Mouse (Mus musculus): ENCODE measurements around the gene Ehd2. TPM values are rescaled to one million over a fixed set of nuclear protein-coding genes. Genes with fewer than 3 reads are reported as not detected.

The Ehd2 gene
- 1 to 10 TPM; 6.7 to 7.3 TPM for total RNA-seq (2021)
- long read RNA-seq, experiment 1, full-length matches to known transcripts: 4 of 7 reads
- long read RNA-seq, experiment 1, partial matches to known transcripts: 0 of 7 reads
- long read RNA-seq, experiment 1, other reads (novel, unspliced or antisense): 3 of 7 reads
- long read RNA-seq, experiment 2, full-length matches to known transcripts: 7 of 12 reads
- long read RNA-seq, experiment 2, partial matches to known transcripts: 2 of 12 reads
- long read RNA-seq, experiment 2, other reads (novel, unspliced or antisense): 3 of 12 reads

DNA sequence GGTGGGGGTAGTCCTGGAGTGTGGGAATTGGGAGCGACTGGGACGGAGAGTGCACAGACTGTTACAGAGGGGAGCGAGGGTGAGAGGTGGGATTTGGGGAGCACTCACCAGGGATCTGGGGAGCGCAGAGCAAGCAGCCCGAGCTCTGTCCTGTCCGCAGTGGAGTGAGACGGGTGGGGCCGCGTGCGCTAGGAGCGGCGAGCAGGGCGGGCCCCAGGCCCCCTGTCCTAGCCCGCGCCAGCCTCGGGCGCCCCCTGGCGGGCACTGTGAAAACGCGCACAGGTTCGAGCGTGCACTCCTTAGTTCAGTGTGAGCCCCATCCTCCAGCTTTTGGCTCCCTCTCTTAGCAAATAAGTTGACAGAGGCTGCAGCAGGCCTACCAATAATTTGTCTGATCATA is at the start of gene Ehd2:
Gene Ehd2 (minus strand): TSS at position 256 of the 400 bp plus-strand sequence.
- peak within 1 kb of the TSS; percentile 57 for H3K4me3 ChIP-seq
- DNase-seq (ENCODE audit: low spot score in 2 of 2): peak; percentile 53 to 67
- H3K27ac ChIP-seq: peak within 1 kb of the TSS; percentile 75; the same call in 1 of the 2 replicates
- TF ChIP-seq CTCF (conservative IDR thresholded peaks at IDR 0.05): peak; percentile 91

DNA sequence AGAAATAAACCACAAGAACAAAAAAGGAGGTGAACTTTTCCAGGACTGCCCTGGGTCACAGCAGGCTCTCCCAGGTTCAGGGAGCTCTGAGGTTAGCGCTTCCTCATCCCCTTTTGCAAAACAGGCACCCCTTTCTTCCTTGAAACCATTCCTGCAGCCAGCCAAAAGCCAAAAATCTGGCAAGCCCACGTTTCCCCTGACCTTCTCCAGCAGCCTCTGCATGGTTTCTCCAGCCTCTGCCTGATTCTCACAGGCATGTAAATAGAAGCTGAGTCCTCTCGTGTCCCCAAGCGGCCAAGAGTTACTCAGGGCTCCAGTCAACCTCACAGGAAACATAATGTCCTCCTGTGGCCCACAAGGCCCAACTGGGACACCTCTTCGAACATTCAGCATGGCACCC is 48.0 kb upstream of the Ehd2 start:
- Histone ChIP-seq H3K27ac (0 out of 2 replicates have a peak overlapping the region, but pooled peaks have one; percentile 20), H3K4me3 (no peak overlapping the region)
- no peak for TF ChIP-seq CTCF (conservative IDR thresholded peaks at IDR 0.05)
- no peak for DNase-seq (ENCODE audit: low spot score in 2 of 2)

DNA sequence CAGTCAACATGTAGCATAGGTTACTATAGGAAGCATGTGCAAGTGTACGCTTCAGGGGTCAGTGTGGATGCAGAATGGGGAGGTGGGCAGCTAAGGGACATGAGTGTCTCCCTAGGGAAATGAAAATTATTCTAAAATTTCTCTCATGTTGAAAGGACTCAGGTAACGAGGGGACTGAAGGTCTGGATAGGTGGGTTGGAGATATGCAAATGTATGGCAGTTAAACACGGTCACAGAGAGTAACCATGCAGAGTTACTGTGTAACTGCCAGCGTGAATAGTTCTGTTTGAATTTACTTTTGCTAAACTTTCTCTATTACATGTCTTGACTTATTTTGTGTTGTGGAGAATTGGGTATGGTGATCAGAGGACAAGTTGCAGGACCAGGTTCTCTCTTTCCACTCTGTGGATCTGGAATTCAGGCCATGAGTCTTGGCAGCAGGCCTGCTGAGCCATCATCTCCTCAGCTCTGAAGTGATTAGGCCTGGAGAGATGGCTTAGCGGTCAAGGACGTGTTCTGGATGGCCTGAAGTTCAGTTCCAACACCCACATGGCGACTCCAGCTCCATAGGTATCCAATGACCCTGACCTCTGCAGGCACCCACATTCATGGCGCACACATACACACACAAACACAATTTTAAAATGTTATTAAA is 47.3 kb upstream of the Ehd2 start:
- no peak overlapping the region for H3K27ac ChIP-seq
- DNase-seq (ENCODE audit: low spot score in 2 of 2): no peak
- no peak overlapping the region for H3K4me3 ChIP-seq
- no peak for TF ChIP-seq CTCF (conservative IDR thresholded peaks at IDR 0.05)

DNA sequence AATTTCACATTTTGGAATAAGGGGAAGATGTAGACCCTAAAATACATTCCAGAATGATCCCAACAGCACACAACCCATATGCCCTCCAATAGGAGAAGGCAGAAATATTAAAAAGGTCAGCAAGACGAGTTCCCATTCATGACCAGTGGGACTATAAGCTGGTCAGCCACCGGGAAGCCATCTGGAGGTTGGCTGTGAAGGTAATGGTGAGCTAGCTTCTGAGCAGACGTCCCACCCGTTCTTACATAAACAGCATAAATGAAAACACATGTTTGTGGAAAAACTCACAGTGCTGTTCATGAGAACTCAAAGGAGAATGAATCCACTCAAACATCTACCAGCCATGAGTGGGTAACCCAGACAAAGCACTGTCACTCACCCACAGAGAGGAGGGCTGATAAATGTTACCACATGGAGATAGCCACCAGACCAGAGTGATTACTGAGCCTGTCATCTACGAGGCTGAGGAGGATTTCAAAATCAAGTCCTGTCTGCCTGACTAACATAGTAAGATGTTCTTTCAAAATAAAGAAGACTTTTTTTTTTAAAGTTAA is 46.4 kb upstream of the Ehd2 start:
- no peak for DNase-seq (ENCODE audit: low spot score in 2 of 2)
- H3K4me3 ChIP-seq: no peak overlapping the region
- no peak for TF ChIP-seq CTCF (conservative IDR thresholded peaks at IDR 0.05)
- no peak overlapping the region for H3K27ac ChIP-seq

DNA sequence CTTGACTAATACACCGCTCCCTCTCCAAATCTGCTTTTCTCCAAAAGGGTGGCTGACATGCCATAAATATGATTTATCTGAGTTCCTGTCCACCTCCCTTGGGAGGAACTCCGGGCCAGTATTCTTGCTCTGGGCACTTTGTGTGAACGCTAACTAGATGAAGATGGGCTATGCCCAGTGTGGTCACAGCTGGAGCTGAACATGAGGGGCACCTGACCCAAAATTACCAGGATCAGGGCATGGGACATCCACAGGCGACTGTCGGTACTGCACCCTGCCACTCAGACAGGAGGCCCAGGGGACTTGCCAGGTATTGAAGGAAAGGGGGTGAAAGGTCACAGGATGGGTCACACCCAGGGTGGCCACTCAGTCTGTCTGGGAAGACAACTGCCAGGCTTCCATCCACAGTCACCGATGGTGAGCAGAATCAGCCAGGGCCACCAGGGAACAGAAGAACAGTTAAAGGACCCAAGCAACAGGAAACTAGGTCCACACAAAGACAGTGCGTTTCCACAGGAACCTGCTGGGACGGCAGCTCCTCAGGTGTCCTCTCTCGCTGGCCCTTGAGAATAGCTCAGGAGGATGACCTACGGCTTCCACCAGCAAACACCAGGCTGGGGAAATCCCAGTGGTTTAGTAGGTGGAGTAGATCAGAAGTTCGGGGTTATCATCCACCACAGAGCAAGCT is 45.4 kb upstream of the Ehd2 start:
- H3K4me3 ChIP-seq: no peak overlapping the region
- no peak overlapping the region for H3K27ac ChIP-seq
- no peak for DNase-seq (ENCODE audit: low spot score in 2 of 2)
- TF ChIP-seq CTCF (conservative IDR thresholded peaks at IDR 0.05): peak; percentile 79

DNA sequence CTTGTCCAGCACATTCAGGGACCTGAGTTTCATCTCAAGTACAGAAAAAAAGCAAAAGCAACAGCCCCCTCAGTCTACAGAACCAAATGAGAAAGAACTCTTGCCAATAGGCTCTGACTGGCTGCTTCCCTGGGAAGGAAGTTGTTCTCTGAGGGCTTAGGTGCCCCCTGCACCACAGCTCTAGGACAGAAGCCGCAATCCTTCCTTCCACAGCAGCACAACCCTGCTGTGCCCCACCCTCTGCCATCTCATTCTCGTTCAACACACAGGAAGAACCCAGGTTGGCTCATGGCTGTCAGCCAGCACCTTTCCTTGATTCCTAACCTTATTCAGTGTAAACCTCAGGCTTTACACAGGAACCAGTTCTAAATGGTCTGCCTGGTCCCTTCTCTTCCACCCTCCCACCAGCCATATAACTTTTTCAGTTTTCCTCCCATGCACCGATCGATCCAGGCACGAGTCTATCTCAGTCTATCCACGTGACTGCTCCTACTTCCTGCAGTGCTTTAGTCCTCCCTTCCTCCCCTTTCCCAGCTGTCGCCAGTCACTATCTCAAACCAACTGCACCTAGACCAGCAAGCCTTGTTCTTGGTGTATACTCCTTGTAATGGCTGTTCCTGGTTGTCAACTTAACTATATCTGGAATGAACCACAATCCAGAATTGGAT is 44.2 kb upstream of the Ehd2 start:
- Histone ChIP-seq H3K4me3 (no peak overlapping the region), H3K27ac (no peak overlapping the region)
- DNase-seq (ENCODE audit: low spot score in 2 of 2): no peak
- no peak for TF ChIP-seq CTCF (conservative IDR thresholded peaks at IDR 0.05)

DNA sequence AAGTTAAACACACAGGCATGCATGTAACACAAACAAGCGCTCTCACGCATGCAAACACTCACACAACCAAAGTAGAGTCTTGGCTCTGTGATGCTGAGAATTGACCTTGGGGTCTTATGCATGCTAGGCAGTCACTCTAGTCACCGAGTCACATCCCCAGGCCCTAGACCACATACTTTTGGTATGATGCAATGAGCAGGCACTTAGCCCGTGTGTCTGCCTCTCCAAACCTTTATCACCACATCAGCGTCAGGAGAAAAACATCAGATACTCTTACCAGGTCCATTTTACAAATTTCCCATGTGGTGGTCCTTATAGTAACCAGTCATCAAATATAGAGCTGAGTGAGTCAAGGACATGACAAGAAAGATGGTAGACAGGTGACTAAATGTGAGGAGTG is 43.3 kb upstream of the Ehd2 start:
- no peak for DNase-seq (ENCODE audit: low spot score in 2 of 2)
- no peak for TF ChIP-seq CTCF (conservative IDR thresholded peaks at IDR 0.05)
- H3K4me3 ChIP-seq: no peak overlapping the region
- H3K27ac ChIP-seq: no peak overlapping the region

DNA sequence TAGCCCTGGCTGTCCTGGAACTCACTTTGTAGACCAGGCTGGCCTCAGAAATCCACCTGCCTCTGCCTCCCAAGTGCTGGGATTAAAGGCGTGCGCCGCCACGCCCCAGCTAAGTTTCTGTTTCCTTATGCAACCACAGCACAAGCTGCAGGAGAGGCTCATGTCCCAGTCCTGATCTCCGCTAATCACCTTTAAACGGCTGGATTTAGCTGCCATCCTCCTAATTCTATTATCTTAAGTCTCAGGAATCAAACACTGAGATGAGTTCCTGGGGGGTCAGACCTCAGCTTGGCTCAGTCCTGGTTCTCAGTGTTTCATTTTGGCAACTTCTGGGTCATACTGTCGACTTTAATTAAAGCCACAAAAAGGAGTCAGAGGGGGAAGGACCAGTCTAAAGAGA is 42.3 kb upstream of the Ehd2 start:
- TF ChIP-seq CTCF (conservative IDR thresholded peaks at IDR 0.05): no peak

DNA sequence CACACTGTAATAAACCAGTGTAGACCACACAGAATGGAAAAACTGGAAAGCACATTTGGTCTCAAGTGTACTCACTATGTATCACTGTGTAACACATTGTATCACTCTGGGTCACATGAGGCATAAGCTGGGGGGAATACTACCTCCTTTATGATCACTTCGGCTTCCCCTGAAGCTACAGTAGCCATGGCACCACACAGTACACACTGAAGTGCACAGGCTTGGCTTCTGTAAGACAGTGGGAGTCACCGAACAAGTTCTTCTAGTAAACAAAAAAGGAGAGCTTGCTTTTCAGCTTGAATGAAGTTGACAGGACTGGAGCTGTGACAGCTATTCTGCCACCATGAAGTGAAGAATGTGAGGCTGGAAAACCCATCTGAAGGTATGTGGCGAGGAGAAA is 37.7 kb upstream of the Ehd2 start:
- H3K4me3 ChIP-seq: no peak overlapping the region
- DNase-seq (ENCODE audit: low spot score in 2 of 2): no peak
- TF ChIP-seq CTCF (conservative IDR thresholded peaks at IDR 0.05): no peak
- peak overlapping the region; percentile 62 for H3K27ac ChIP-seq

More for the DNA sequence above, 42.3 kb upstream of the Ehd2 start:
- Histone ChIP-seq H3K4me3 (no peak overlapping the region), H3K27ac (no peak overlapping the region)
- no peak for DNase-seq (ENCODE audit: low spot score in 2 of 2)

DNA sequence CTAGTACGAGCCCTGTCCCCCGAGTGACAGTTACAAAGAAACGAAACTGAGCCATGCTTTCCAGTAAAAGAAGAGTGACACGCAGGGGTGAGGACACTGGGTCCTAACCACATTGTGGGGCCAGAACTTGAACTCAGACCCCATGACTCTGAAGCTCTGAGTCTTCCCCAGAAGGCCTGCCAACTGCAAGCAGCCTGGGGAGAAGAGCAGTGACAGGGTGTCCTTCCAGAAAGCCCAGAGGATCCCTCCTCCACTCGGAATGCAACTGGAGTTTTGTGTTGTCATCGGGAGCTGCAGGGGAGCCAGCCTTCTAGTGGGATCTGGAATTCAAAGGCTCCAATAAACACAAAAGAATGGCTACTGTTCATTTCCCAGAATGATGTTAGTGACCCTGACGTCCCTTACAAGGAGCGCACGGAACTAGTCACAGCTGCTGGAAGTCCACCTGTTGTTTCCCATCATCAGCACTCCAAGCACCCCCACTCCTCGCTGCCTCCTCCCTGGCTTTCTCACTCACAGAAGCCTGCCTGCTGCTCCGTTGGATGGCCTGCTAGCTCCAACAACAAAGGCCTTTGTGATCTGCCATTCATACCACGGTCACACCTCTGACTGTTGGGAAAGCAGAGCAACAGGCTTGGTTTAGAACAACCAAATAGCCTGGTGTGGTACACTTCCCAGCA is 37.0 kb upstream of the Ehd2 start:
- Histone ChIP-seq H3K27ac (peak overlapping the region; percentile 82), H3K4me3 (no peak overlapping the region)
- DNase-seq (ENCODE audit: low spot score in 2 of 2): no peak
- TF ChIP-seq CTCF (conservative IDR thresholded peaks at IDR 0.05): no peak

DNA sequence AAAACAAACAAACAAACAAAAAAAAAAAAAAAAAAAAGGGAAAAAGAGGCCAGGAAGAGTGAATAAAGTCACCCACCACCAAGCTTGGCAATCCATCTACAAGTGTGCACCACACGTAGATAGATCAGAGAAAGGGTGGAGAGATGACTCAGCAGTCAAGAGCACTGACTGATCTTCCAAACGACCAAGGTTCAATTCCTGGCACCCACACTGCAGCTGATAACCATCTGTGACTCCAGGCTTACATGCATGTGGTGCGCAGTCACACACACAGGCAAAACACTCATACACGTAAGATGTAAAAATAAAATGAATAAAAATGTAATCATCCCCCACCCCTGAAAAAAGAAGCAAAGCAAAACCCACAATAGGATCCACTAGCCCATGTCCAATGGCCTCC is 35.7 kb upstream of the Ehd2 start:
- no peak for DNase-seq (ENCODE audit: low spot score in 2 of 2)
- Histone ChIP-seq H3K4me3 (no peak overlapping the region), H3K27ac (peak overlapping the region; percentile 82)
- no peak for TF ChIP-seq CTCF (conservative IDR thresholded peaks at IDR 0.05)

DNA sequence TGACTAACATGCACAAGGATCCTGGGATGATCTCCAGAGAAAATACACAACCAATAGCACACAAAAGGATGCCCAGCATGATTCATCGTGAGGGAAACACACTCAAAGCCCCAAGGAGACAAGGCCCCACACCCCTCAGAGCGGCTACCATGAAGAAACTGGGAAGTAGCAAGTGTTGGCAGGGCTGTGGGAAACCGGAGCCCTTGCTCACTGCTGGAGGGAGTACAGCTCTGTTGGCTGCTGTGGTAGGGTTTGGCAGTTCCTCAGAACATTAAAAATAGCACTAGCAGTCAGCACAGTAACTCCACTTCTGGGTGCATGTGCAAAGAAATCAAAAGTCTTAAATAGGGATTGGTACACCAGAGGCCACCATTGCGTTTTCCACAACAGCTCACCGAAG is 34.8 kb upstream of the Ehd2 start:
- H3K27ac ChIP-seq: peak overlapping the region; percentile 82
- DNase-seq (ENCODE audit: low spot score in 2 of 2): peak; percentile 54 to 81
- peak overlapping the region; percentile 15; the same call in 1 of the 2 replicates for H3K4me3 ChIP-seq
- TF ChIP-seq CTCF (conservative IDR thresholded peaks at IDR 0.05): no peak

Measured in layer of hippocampus, adult 2 months (tissue).